Mouse (Mus musculus): ENCODE measurements around the gene Mrc2. TPM values are rescaled to one million over a fixed set of nuclear protein-coding genes. Genes with fewer than 3 reads are reported as not detected.

Gene Mrc2
- total and polyA plus RNA-seq, 3 experiments, result under 0.01 to 0.10 (median 0.09) TPM

GRCm38 (mm10) chr11:105289403-105289802, 3.0 kb upstream of the Mrc2 start:
- Histone ChIP-seq H3K9me3 (replicated peaks; ENCODE audit: low read length) (no peaks in the 10 kb centered on the region), H3K36me3 (replicated peaks in 1 of 2; ENCODE audit: control insufficient read depth in 1 of 2, insufficient read depth in 1 of 2, low read length in 1 of 2) (peaks cover 21 to 64% of the 10 kb centered on the region in 2 experiments), H3K9ac (ENCODE audit: insufficient read depth, low read depth) (no peak overlapping the region), H3K4me1 (ENCODE audit: control insufficient read depth in 1 of 2, insufficient read depth in 2 of 2) (peaks cover 0 to 8% of the 10 kb centered on the region in 2 experiments; a peak in 3 of 4 replicates), H3K79me2 (replicated peaks; ENCODE audit: control insufficient read depth, extremely low read depth, insufficient read depth, poor library complexity, severe bottlenecking) (no peaks in the 10 kb centered on the region), H3K27me3 (replicated peaks) (no peaks in the 10 kb centered on the region), H3K4me2 (ENCODE audit: insufficient read depth, low read depth, poor library complexity, severe bottlenecking) (no peak overlapping the region), H3K27ac (ENCODE audit: insufficient read depth, low read depth) (no peak overlapping the region), H3K4me3 (replicated peaks in 1 of 3; ENCODE audit: low read depth in 2 of 3, low read length in 2 of 3, poor library complexity in 1 of 3) (no peak overlapping the region)
- no peak for DNase-seq (ENCODE audit: extremely low read depth)
- in situ Hi-C loops (cut with MboI; ENCODE audit: low pct_ligation_motif_present, low pct_unique_long_range_greater_than_20kb, low sequenced_read_pairs) (no loop called here), dilution Hi-C loops (cut with MboI; ENCODE audit: extremely low pct_ligation_motif_present, extremely low pct_unique_long_range_greater_than_20kb, low sequenced_read_pairs) (no loop called here)
- TF ChIP-seq RAD21 (IDR thresholded peaks at IDR 0.05; ENCODE audit: low read depth, low read length) (no peak), RCOR1 (conservative IDR thresholded peaks at IDR 0.05; ENCODE audit: low read depth, low read length) (no peak), BHLHE40 (IDR thresholded peaks at IDR 0.05; ENCODE audit: low read depth, low read length) (no peak), MAZ (IDR thresholded peaks at IDR 0.05; ENCODE audit: low read depth, low read length) (no peak), ZNF384 (IDR thresholded peaks at IDR 0.05; ENCODE audit: low read depth, low read length) (no peak), IRF4 (IDR thresholded peaks at IDR 0.05; ENCODE audit: low read depth, low read length) (no peak), TCF12 (IDR thresholded peaks at IDR 0.05; ENCODE audit: low read depth, low read length) (no peak), MEF2A (IDR thresholded peaks at IDR 0.05; ENCODE audit: borderline replicate concordance, low read depth, low read length) (no peak), HCFC1 (IDR thresholded peaks at IDR 0.05; ENCODE audit: low read depth, low read length) (no peak), ZMIZ1 (IDR thresholded peaks at IDR 0.05; ENCODE audit: low read depth, low read length) (no peak), USF1 (IDR thresholded peaks at IDR 0.05; ENCODE audit: low read depth, low read length) (no peak), MXI1 (IDR thresholded peaks at IDR 0.05; ENCODE audit: low read depth, low read length) (no peak), SMC3 (IDR thresholded peaks at IDR 0.05; ENCODE audit: low read depth, low read length) (no peak), POLR2A (IDR thresholded peaks at IDR 0.05; ENCODE audit: low read depth, low read length) (no peak), ELF1 (IDR thresholded peaks at IDR 0.05; ENCODE audit: low read depth, low read length) (no peak)

- H3K36me3 ChIP-seq (replicated peaks in 1 of 2; ENCODE audit: control insufficient read depth in 1 of 2, insufficient read depth in 1 of 2, low read length in 1 of 2), result peaks cover 14 to 49% of the 10 kb centered on the region in 2 experiments
- DNase-seq (ENCODE audit: extremely low read depth), result no peak
- H3K4me1 ChIP-seq (ENCODE audit: control insufficient read depth in 1 of 2, insufficient read depth in 2 of 2), result peaks cover 0 to 8% of the 10 kb centered on the region in 2 experiments; a peak in 3 of 4 replicates
- dilution Hi-C loops (cut with MboI; ENCODE audit: extremely low pct_ligation_motif_present, extremely low pct_unique_long_range_greater_than_20kb, low sequenced_read_pairs) (no loop called here), in situ Hi-C loops (cut with MboI; ENCODE audit: low pct_ligation_motif_present, low pct_unique_long_range_greater_than_20kb, low sequenced_read_pairs) (no loop called here)
- H3K79me2 ChIP-seq (replicated peaks; ENCODE audit: control insufficient read depth, extremely low read depth, insufficient read depth, poor library complexity, severe bottlenecking), result no peaks in the 10 kb centered on the region
- H3K27ac ChIP-seq (ENCODE audit: insufficient read depth, low read depth), result no peak overlapping the region
- TF ChIP-seq MEF2A (IDR thresholded peaks at IDR 0.05; ENCODE audit: borderline replicate concordance, low read depth, low read length) (no peak), MAZ (IDR thresholded peaks at IDR 0.05; ENCODE audit: low read depth, low read length) (no peak), SMC3 (IDR thresholded peaks at IDR 0.05; ENCODE audit: low read depth, low read length) (no peak), ZNF384 (IDR thresholded peaks at IDR 0.05; ENCODE audit: low read depth, low read length) (no peak), MXI1 (IDR thresholded peaks at IDR 0.05; ENCODE audit: low read depth, low read length) (no peak), EP300 (IDR thresholded peaks at IDR 0.05; ENCODE audit: low read length) (no peak), HCFC1 (IDR thresholded peaks at IDR 0.05; ENCODE audit: low read depth, low read length) (no peak), E2F4 (IDR thresholded peaks at IDR 0.05; ENCODE audit: insufficient replicate concordance, low read depth, low read length) (no peak), MYC (IDR thresholded peaks at IDR 0.05; ENCODE audit: low read depth, low read length) (no peak), ZC3H11A (IDR thresholded peaks at IDR 0.05; ENCODE audit: low read depth, low read length) (no peak)
- no peaks in the 10 kb centered on the region for H3K9me3 ChIP-seq (replicated peaks; ENCODE audit: low read length)
- H3K4me2 ChIP-seq (ENCODE audit: insufficient read depth, low read depth, poor library complexity, severe bottlenecking), result no peak overlapping the region
- H3K9ac ChIP-seq (ENCODE audit: insufficient read depth, low read depth), result no peak overlapping the region
- no peak overlapping the region for H3K4me3 ChIP-seq (replicated peaks in 1 of 3; ENCODE audit: low read depth in 2 of 3, low read length in 2 of 3, poor library complexity in 1 of 3)
- no peaks in the 10 kb centered on the region for H3K27me3 ChIP-seq (replicated peaks)
These were observed 741 bp upstream of the Mrc2 start for GRCm38 (mm10) chr11:105291681-105292123.
